Mouse (Mus musculus) testis, adult 2 months (tissue): ENCODE data around the gene Bax.

Source experiments
- CTCF ChIP-seq: fragments of 200-500 bp; IDR thresholded peaks from 2 replicates; pipeline ENCODE4 v1.5.1; 2012; ENCODE audit warnings: low read depth, mild to moderate bottlenecking, inconsistent platforms, low read length, moderate library complexity; ENCODE audit not compliant: control insufficient read depth, insufficient read depth, insufficient replicate concordance
- POLR2A ChIP-seq: fragments of 200-500 bp; IDR thresholded peaks from 2 replicates; pipeline ENCODE4 v1.6.1; 2012; ENCODE audit warnings: low read depth, mild to moderate bottlenecking, inconsistent platforms, low read length, moderate library complexity; ENCODE audit not compliant: control insufficient read depth

GRCm38 (mm10) chr7:45434203-45435015 lies 32.3 kb downstream of the Bax start, which contains the start of gene Gys1:
- TF ChIP-seq CTCF = peak; percentile 96
- peak; percentile 76; the same call in 1 of the 2 replicates for TF ChIP-seq POLR2A
